Mouse (Mus musculus): Measurements from ENCODE around the gene Mab21l1. TPM values are rescaled to one million over a fixed set of nuclear protein-coding genes. Genes with fewer than 3 reads are reported as not detected.

Gene Mab21l1
- total RNA-seq, 2 experiments from 2014 or later = 0.89 to 1.9 TPM

GRCm38 (mm10) chr3:55777501-55777900, 4.8 kb upstream of the Mab21l1 start:
- intact Hi-C loops (cut with DNase I) = no loop called here
- no peak for DNase-seq (ENCODE audit: low spot score in 2 of 2)

GRCm38 (mm10) chr3:55778764-55779730, 3.3 kb upstream of the Mab21l1 start:
- intact Hi-C loops (cut with DNase I) = no loop called here
- DNase-seq (ENCODE audit: low spot score in 2 of 2) = no peak

- peak in 1 of 2 experiments; percentile 52 for DNase-seq (ENCODE audit: low spot score in 2 of 2)
- intact Hi-C loops (cut with DNase I) = no loop called here
These were observed 1.9 kb upstream of the Mab21l1 start for GRCm38 (mm10) chr3:55780120-55781070.

GRCm38 (mm10) chr3:55781429-55782055, 768 bp upstream of the Mab21l1 start:
- intact Hi-C loops (cut with DNase I) = no loop called here
- DNase-seq (ENCODE audit: low spot score in 2 of 2) = no peak

- intact Hi-C loops (cut with DNase I) = no loop called here
- peak in 1 of 2 experiments; percentile 34 for DNase-seq (ENCODE audit: low spot score in 2 of 2)
These were observed 461 bp downstream of the Mab21l1 start for GRCm38 (mm10) chr3:55782771-55783170.

GRCm38 (mm10) chr3:55783171-55784081, 1.1 kb downstream of the Mab21l1 start:
- intact Hi-C loops (cut with DNase I) = no loop called here
- DNase-seq (ENCODE audit: low spot score in 2 of 2) = no peak

- DNase-seq (ENCODE audit: low spot score in 2 of 2) = no peak
- intact Hi-C loops (cut with DNase I) = no loop called here
These were observed 1.8 kb downstream of the Mab21l1 start for GRCm38 (mm10) chr3:55784101-55784500.

- DNase-seq (ENCODE audit: low spot score in 2 of 2) = no peak
- intact Hi-C loops (cut with DNase I) = no loop called here
These were observed 3.1 kb downstream of the Mab21l1 start for GRCm38 (mm10) chr3:55785266-55785980.

- intact Hi-C loops (cut with DNase I) = no loop called here
These were observed 3.8 kb downstream of the Mab21l1 start for GRCm38 (mm10) chr3:55785981-55786725.

GRCm38 (mm10) chr3:55786835-55787486, 4.7 kb downstream of the Mab21l1 start:
- intact Hi-C loops (cut with DNase I) = no loop called here
- no peak for DNase-seq (ENCODE audit: low spot score in 2 of 2)

More at GRCm38 (mm10) chr3:55785981-55786725, 3.8 kb downstream of the Mab21l1 start:
- no peak for DNase-seq (ENCODE audit: low spot score in 2 of 2)

- DNase-seq (ENCODE audit: low spot score in 2 of 2) = peak in 1 of 2 experiments; percentile 44
These were observed 5.3 kb downstream of the Mab21l1 start for GRCm38 (mm10) chr3:55787487-55788213.

GRCm38 (mm10) chr3:55788214-55788586, 5.9 kb downstream of the Mab21l1 start:
- intact Hi-C loops (cut with DNase I) = no loop called here
- DNase-seq (ENCODE audit: low spot score in 2 of 2) = no peak

More at GRCm38 (mm10) chr3:55787487-55788213, 5.3 kb downstream of the Mab21l1 start:
- intact Hi-C loops (cut with DNase I) = no loop called here

- no peak for DNase-seq (ENCODE audit: low spot score in 2 of 2)
- intact Hi-C loops (cut with DNase I) = no loop called here
These were observed 6.4 kb downstream of the Mab21l1 start for GRCm38 (mm10) chr3:55788621-55789201.

- no peak for DNase-seq (ENCODE audit: low spot score in 2 of 2)
- intact Hi-C loops (cut with DNase I) = no loop called here
These were observed 7.5 kb downstream of the Mab21l1 start for GRCm38 (mm10) chr3:55789856-55790255.

GRCm38 (mm10) chr3:55790609-55791008, 8.3 kb downstream of the Mab21l1 start:
- intact Hi-C loops (cut with DNase I) = no loop called here

GRCm38 (mm10) chr3:55792251-55792650, 9.9 kb downstream of the Mab21l1 start:
- intact Hi-C loops (cut with DNase I) = no loop called here
- DNase-seq (ENCODE audit: low spot score in 2 of 2) = no peak

More at GRCm38 (mm10) chr3:55790609-55791008, 8.3 kb downstream of the Mab21l1 start:
- no peak for DNase-seq (ENCODE audit: low spot score in 2 of 2)
